Mouse (Mus musculus): ENCODE results near the gene AI467606. TPM values are rescaled to one million over a fixed set of nuclear protein-coding genes. Genes with fewer than 3 reads are reported as not detected.

The AI467606 gene
- polyA plus RNA-seq, 1 experiment from 2014 or later, result 1.0 TPM

DNA sequence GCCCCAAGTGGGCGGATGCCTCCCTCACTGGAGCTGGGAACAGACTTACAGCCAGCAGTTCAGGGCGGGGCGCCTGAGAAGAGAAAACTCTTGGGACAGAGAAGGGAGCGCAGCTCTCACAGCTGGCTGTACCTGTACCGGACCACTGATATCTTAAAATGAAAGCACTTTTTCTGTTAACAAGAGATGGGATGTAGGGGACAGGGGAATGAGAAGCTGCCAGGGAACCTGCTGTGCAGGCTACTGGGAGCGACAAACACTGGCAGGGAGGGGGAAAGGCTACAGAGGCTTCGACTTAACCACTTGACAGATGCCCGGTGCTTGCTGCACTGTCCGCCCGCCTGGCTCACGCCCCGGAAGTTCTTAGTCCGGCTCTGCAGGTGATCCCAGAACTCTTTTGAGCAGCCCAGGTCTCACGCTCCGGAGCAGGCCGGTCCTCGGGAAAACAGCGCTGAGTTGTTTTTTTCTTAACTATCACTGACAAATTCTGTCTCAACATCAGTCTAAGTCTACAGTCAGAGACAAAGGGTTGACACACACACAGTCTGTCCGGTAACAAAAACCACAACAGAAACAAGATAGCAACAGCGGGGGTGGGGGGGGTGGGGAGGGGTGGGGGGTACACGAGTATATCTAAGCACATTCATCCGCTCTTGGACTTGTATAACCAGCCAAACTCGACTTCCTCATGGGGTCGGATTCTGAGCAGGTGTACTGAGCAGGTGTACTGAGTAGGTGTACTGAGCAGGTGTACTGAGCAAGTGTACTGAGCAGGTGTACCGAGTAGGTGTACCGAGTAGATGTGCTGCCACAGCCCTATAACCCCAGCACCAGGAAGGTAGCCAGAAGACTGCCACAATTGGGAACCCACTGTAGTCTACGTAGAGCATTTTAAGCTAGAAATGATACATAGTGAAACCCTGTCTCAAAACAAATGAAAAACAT lies 2.0 kb upstream of the AI467606 start:
- H3K4me1 ChIP-seq (replicated peaks; ENCODE audit: control insufficient read depth, insufficient read depth, low read length), result no peaks in the 10 kb centered on the region
- peak overlapping the region; percentile 49 for H3K9ac ChIP-seq (ENCODE audit: low read depth, low read length)
- no peaks in the 10 kb centered on the region for H3K36me3 ChIP-seq (ENCODE audit: control insufficient read depth, insufficient read depth, low read length)
- peak overlapping the region; percentile 14; the same call in 1 of the 2 replicates for H3K4me3 ChIP-seq (ENCODE audit: low read depth, low read length)
- peak overlapping the region; percentile 32 for H3K4me2 ChIP-seq (replicated peaks; ENCODE audit: low read depth, low read length)
- DNase-seq (ENCODE audit: low spot score), result peak; percentile 32
- H3K9me3 ChIP-seq (ENCODE audit: control insufficient read depth, low read length), result no peaks in the 10 kb centered on the region
- H3K27me3 ChIP-seq (ENCODE audit: control insufficient read depth, insufficient read depth, low read length), result no peaks in the 10 kb centered on the region
- ATAC-seq (ENCODE audit: low FRiP score), result no peak
- no peak overlapping the region for H3K27ac ChIP-seq (ENCODE audit: low read depth, low read length)
- 21% methylated on average over 27 of the region's 27 CpGs for WGBS

DNA sequence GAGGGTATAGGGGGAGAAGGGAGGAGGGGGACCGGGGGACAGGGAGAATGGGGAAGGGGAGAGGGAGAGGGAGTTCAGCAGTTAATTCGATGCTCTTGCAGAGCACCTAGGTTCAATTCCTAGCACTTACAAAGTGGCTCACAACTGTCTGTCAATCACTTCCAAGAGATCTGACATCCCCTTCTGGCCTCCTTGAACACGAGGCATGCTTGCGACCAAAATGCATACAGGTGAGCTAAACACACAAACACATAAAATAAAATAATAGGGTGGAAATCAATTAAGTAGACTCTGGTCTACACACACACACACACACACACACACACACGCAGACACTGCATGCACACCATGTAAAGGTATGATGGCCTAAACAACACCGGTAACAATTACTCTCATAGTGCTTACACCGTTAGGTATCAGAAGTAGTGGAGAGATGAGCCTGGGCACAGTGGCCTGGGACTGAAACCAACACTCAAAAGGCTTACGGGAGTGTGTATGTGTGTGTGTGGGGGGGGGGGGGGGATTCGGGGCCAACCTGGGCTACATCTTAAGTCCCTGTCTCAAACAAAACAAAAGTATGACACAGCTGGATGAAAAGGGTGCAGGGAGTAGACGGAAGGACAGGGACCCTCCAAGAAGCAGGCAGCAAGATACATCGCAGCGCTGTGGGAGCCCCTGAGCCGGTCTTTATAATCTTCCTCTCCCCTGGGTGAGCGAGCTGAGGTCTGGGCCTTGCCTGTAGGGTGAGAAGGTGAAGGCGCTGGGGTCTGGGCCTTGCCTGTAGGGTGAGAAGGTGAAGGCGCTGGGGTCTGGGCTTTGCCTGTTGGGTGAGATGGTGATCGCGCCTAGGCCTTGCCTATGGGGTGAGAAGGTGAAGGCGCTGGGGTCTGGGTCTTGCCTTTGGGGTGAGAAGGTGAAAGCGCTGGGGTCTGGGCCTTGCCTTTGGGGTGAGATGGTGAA lies 725 bp upstream of the AI467606 start:
- H3K27ac ChIP-seq (ENCODE audit: low read depth, low read length), result no peak overlapping the region
- ATAC-seq (ENCODE audit: low FRiP score), result no peak
- H3K9me3 ChIP-seq (ENCODE audit: control insufficient read depth, low read length), result no peaks in the 10 kb centered on the region
- H3K36me3 ChIP-seq (ENCODE audit: control insufficient read depth, insufficient read depth, low read length), result no peaks in the 10 kb centered on the region
- 90% methylated on average over 20 of the region's 20 CpGs for WGBS
- DNase-seq (ENCODE audit: low spot score), result no peak
- H3K4me2 ChIP-seq (replicated peaks; ENCODE audit: low read depth, low read length), result no peak overlapping the region
- H3K9ac ChIP-seq (ENCODE audit: low read depth, low read length), result no peak overlapping the region
- H3K4me1 ChIP-seq (replicated peaks; ENCODE audit: control insufficient read depth, insufficient read depth, low read length), result no peaks in the 10 kb centered on the region
- H3K27me3 ChIP-seq (ENCODE audit: control insufficient read depth, insufficient read depth, low read length), result no peaks in the 10 kb centered on the region
- H3K4me3 ChIP-seq (ENCODE audit: low read depth, low read length), result no peak overlapping the region

DNA sequence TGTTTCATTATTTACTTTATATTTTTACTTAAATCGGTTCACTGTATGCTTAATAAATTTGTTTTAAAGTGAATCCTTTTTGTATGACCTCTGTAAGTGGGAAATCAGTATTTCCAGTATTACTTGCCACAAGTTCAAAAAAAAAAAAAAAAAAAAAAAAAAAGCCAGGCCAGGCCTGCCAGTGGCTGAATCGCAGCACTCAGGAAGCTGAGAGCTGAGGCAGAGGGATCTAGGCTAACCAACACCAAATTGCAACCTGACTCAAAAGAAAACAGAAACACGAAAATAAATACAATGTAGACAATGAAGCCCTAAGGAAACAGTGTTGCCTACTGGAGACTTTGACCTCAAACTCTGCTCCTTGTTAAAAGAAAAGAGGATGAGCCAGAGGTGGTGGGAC lies 2.8 kb downstream of the AI467606 start:
- ATAC-seq (ENCODE audit: low FRiP score) (no peak), DNase-seq (ENCODE audit: low spot score) (no peak)
- H3K4me2 ChIP-seq (replicated peaks; ENCODE audit: low read depth, low read length), result no peak overlapping the region
- no peaks in the 10 kb centered on the region for H3K27me3 ChIP-seq (ENCODE audit: control insufficient read depth, insufficient read depth, low read length)
- H3K4me1 ChIP-seq (replicated peaks; ENCODE audit: control insufficient read depth, insufficient read depth, low read length), result no peaks in the 10 kb centered on the region
- 84% methylated on average over 3 of the region's 3 CpGs for WGBS
- no peak overlapping the region for H3K27ac ChIP-seq (ENCODE audit: low read depth, low read length)
- no peaks in the 10 kb centered on the region for H3K36me3 ChIP-seq (ENCODE audit: control insufficient read depth, insufficient read depth, low read length)
- H3K9me3 ChIP-seq (ENCODE audit: control insufficient read depth, low read length), result no peaks in the 10 kb centered on the region
- no peak overlapping the region for H3K4me3 ChIP-seq (ENCODE audit: low read depth, low read length)
- H3K9ac ChIP-seq (ENCODE audit: low read depth, low read length), result no peak overlapping the region

DNA sequence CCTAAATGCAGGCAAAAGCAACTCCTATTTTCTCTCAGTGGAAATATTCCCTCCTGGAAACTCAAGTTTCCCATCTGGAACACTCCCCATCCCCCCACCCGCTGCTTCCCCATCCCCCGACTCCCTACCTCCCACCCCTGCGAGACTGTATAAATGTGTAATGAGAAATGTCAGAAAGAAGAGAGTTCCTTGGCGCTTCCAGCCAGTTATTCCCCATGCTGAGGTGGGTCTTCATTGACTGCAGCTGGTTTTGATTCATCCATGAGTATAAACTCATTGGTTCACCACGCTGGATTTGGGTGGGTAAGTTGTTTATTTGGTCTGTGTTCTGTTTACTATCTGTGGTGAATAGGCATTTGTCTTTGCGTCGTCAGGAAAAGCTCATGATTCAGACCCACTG lies 5.3 kb downstream of the AI467606 start:
- Histone ChIP-seq H3K4me2 (replicated peaks; ENCODE audit: low read depth, low read length) (no peak overlapping the region), H3K36me3 (ENCODE audit: control insufficient read depth, insufficient read depth, low read length) (no peaks in the 10 kb centered on the region), H3K27ac (ENCODE audit: low read depth, low read length) (no peak overlapping the region), H3K9ac (ENCODE audit: low read depth, low read length) (no peak overlapping the region), H3K4me3 (ENCODE audit: low read depth, low read length) (no peak overlapping the region), H3K27me3 (ENCODE audit: control insufficient read depth, insufficient read depth, low read length) (no peaks in the 10 kb centered on the region), H3K9me3 (ENCODE audit: control insufficient read depth, low read length) (no peaks in the 10 kb centered on the region), H3K4me1 (replicated peaks; ENCODE audit: control insufficient read depth, insufficient read depth, low read length) (no peaks in the 10 kb centered on the region)
- 74% methylated on average over 7 of the region's 7 CpGs for WGBS
- ATAC-seq (ENCODE audit: low FRiP score), result no peak
- no peak for DNase-seq (ENCODE audit: low spot score)

DNA sequence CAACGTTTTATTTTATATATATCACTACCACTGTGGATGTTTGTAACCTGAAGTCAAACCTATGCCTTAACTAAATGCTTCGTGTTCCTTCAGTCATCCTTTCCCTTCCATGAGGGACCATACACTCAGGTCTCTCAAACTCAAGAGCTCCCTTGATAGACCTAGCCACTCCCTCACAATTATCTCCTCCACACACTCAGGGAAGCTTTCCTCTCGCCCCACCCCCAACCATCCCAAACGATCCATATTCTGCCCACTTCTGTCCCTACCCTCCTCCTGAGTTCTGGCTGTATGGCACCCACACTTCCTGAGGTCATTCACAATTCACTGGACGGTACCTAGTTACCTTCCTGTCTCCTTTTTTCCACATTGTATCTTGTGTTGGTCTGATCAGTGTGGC lies 7.4 kb downstream of the AI467606 start:
- no peak overlapping the region for H3K9ac ChIP-seq (ENCODE audit: low read depth, low read length)
- H3K4me3 ChIP-seq (ENCODE audit: low read depth, low read length), result no peak overlapping the region
- H3K4me1 ChIP-seq (replicated peaks; ENCODE audit: control insufficient read depth, insufficient read depth, low read length), result no peaks in the 10 kb centered on the region
- DNase-seq (ENCODE audit: low spot score), result no peak
- no peak for ATAC-seq (ENCODE audit: low FRiP score)
- H3K27me3 ChIP-seq (ENCODE audit: control insufficient read depth, insufficient read depth, low read length), result no peaks in the 10 kb centered on the region
- H3K27ac ChIP-seq (ENCODE audit: low read depth, low read length), result no peak overlapping the region
- no peaks in the 10 kb centered on the region for H3K9me3 ChIP-seq (ENCODE audit: control insufficient read depth, low read length)
- H3K4me2 ChIP-seq (replicated peaks; ENCODE audit: low read depth, low read length), result no peak overlapping the region
- WGBS, result 88% methylated on average over 5 of the region's 5 CpGs
- no peaks in the 10 kb centered on the region for H3K36me3 ChIP-seq (ENCODE audit: control insufficient read depth, insufficient read depth, low read length)

DNA sequence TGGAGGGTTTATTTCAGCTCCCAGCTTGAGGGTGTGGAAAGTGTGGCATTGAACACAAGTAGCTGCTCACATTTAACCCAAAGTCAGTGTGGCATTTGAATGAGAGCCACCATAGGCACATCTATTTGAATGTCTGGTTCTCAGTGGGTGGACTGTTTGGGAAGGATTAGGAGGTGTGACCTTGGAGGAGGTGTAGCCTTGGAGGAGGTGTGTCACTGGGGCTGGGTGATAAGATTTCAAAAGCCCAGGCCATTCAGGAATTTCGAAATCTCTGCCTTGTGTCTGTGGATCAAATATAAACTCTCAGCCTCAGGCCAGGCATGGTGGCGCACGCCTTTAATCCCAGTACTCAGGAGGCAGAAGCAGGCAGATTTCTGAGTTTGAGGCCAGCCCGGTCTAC lies 7.8 kb downstream of the AI467606 start:
- no peak overlapping the region for H3K4me3 ChIP-seq (ENCODE audit: low read depth, low read length)
- no peaks in the 10 kb centered on the region for H3K9me3 ChIP-seq (ENCODE audit: control insufficient read depth, low read length)
- H3K27me3 ChIP-seq (ENCODE audit: control insufficient read depth, insufficient read depth, low read length), result no peaks in the 10 kb centered on the region
- H3K4me2 ChIP-seq (replicated peaks; ENCODE audit: low read depth, low read length), result no peak overlapping the region
- WGBS, result 93% methylated on average over 4 of the region's 4 CpGs
- H3K36me3 ChIP-seq (ENCODE audit: control insufficient read depth, insufficient read depth, low read length), result no peaks in the 10 kb centered on the region
- no peak overlapping the region for H3K27ac ChIP-seq (ENCODE audit: low read depth, low read length)
- DNase-seq (ENCODE audit: low spot score) (no peak), ATAC-seq (ENCODE audit: low FRiP score) (no peak)
- H3K4me1 ChIP-seq (replicated peaks; ENCODE audit: control insufficient read depth, insufficient read depth, low read length), result no peaks in the 10 kb centered on the region
- H3K9ac ChIP-seq (ENCODE audit: low read depth, low read length), result no peak overlapping the region

DNA sequence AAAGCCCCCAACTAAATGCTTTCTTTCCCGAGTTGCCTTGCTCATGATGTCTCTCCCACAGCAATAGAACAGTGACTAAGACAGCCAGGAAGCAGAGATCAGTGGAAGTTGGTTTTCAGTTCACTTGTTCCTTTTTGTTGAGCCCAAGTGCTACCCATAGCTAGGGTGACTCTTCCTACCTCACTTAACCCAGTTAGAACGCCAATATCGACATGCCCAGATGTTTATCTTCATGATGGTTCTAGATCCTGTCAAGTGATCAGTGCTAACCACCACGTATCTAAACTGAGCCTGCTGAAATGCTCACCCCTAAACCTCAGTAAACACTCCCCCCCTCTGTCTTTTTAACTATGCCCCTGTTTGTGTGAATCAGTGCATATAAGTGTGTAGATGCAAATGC lies 8.4 kb downstream of the AI467606 start:
- no peak overlapping the region for H3K4me3 ChIP-seq (ENCODE audit: low read depth, low read length)
- H3K27me3 ChIP-seq (ENCODE audit: control insufficient read depth, insufficient read depth, low read length), result no peaks in the 10 kb centered on the region
- no peak overlapping the region for H3K4me2 ChIP-seq (replicated peaks; ENCODE audit: low read depth, low read length)
- no peak for ATAC-seq (ENCODE audit: low FRiP score)
- 92% methylated on average over 4 of the region's 4 CpGs for WGBS
- no peaks in the 10 kb centered on the region for H3K4me1 ChIP-seq (replicated peaks; ENCODE audit: control insufficient read depth, insufficient read depth, low read length)
- no peaks in the 10 kb centered on the region for H3K9me3 ChIP-seq (ENCODE audit: control insufficient read depth, low read length)
- H3K27ac ChIP-seq (ENCODE audit: low read depth, low read length), result no peak overlapping the region
- no peak for DNase-seq (ENCODE audit: low spot score)
- H3K36me3 ChIP-seq (ENCODE audit: control insufficient read depth, insufficient read depth, low read length), result no peaks in the 10 kb centered on the region
- no peak overlapping the region for H3K9ac ChIP-seq (ENCODE audit: low read depth, low read length)

DNA sequence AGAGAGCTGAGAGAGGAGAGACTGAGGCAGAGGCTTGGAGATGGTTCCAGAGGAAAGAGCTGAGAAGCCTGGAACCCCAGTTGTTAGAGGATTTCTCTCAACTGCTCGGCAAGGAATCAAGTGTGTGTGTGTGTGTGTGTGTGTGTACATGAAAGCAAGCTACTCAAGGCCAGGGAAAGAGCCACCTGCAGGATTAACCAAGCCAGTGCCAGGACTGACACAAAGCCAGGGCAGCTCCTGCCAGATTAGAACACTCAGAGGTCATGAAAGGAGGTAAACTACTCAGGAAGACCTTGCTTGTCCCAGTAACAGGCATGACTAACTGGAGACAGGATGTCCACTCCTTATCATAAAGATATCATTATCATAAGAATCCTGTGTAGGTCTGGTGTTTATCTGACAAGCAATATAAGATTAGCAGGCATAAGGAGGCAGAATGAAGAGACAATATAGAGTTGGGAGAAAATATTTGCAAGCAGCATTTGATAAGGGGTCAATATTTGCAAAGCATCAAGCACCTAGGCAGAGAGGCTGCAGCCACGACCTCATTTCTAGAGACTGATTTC lies 10.4 kb downstream of the AI467606 start:
- no peak overlapping the region for H3K4me3 ChIP-seq (ENCODE audit: low read depth, low read length)
- H3K9ac ChIP-seq (ENCODE audit: low read depth, low read length), result no peak overlapping the region
- ATAC-seq (ENCODE audit: low FRiP score) (no peak), DNase-seq (ENCODE audit: low spot score) (no peak)
- H3K36me3 ChIP-seq (ENCODE audit: control insufficient read depth, insufficient read depth, low read length), result no peaks in the 10 kb centered on the region
- H3K9me3 ChIP-seq (ENCODE audit: control insufficient read depth, low read length), result no peaks in the 10 kb centered on the region
- H3K27me3 ChIP-seq (ENCODE audit: control insufficient read depth, insufficient read depth, low read length), result no peaks in the 10 kb centered on the region
- WGBS, result 56% methylated on average over 2 of the region's 2 CpGs
- no peak overlapping the region for H3K4me2 ChIP-seq (replicated peaks; ENCODE audit: low read depth, low read length)
- no peaks in the 10 kb centered on the region for H3K4me1 ChIP-seq (replicated peaks; ENCODE audit: control insufficient read depth, insufficient read depth, low read length)
- no peak overlapping the region for H3K27ac ChIP-seq (ENCODE audit: low read depth, low read length)
